Mouse (Mus musculus): ENCODE results near the gene Ccnb2.

Gene Ccnb2

GRCm38 (mm10) chr9:70383750-70384149, 37.6 kb downstream of the Ccnb2 start:
- no peak for DNase-seq

DNA sequence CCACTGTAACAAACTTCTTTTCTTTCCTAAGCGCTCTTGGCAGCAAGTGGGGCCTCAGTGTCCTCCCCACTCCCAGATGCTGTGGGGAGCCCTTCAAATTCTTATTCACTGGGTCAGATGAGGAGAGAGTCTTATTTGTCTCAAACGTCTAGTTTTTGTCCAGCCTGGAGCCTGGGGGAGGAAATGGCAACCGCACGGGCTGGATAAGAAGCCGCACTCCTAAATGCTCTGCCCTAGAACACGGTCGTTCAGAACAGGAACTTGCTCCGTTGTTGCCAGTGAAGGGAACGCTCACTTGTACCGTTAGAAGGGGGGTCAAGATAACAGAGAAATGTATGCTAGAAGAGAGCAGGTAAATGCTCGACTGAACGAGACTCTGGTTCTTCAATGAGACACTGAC, 39.3 kb downstream of the Ccnb2 start:
- no peak for DNase-seq

- no peak for DNase-seq
Measured at GRCm38 (mm10) chr9:70379502-70380467, 41.6 kb downstream of the Ccnb2 start.

DNA sequence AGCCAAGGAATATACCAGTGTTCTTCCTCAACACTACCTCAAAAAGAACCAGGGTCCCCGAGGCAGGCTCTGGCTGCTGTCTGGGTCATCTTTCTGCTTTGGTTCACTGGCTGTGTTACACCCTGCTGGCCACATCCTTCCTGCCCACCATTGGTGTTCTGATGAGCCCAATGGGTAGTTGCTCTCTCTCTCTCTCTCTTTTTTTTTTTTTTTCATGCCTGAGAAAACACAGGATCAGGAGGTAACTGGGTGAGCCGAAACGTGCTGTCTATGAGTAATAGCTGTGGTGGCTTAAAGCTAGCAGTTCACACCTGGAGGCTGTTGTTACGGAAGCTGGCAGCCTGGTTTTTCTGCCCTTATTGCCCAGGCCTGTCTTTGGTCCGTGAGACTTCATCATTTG, 49.7 kb downstream of the Ccnb2 start:
- no peak for DNase-seq

GRCm38 (mm10) chr9:70366898-70367297, 54.4 kb downstream of the Ccnb2 start:
- DNase-seq, result no peak

GRCm38 (mm10) chr9:70365915-70366314, 55.4 kb downstream of the Ccnb2 start:
- DNase-seq, result no peak

- no peak for DNase-seq
Measured at GRCm38 (mm10) chr9:70364741-70365140, 56.6 kb downstream of the Ccnb2 start.

DNA sequence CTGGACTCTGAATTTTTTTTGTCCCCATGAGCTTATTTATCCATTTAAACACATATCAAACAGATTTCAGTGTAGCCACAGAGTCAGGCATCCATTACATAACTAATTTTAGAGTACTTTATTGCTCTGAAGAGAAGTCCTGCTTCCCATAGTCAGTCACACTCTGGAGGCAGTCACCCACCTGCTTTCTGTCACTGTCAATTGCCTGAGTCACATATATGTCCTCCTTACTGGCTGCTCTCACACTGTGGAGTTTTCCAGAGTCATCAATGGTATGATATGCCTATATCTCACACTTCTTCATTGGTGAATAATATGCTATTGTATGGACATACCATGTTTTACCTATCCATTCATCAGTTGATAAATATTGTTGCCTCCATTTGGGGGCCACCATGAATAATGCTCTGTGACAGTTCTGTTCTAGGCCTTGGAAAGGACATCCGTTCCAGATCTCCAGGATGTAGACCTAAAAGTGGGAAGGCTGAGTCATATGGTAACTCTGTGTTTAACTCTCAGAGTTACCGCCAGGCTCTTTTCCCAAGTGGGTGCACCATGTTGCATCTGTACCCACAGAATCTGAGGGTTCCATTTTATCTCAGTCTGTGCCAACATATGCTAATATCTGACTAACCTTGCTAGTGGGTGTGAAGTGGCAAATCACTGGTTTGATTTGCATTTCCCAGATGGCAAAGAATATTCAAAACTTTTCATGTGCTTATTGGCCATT, 61.8 kb downstream of the Ccnb2 start:
- no peak for DNase-seq
